Mouse (Mus musculus) liver, embryonic 14.5 days (tissue): ENCODE measurements around the gene Rbfox1. TPM values are rescaled to one million over a fixed set of nuclear protein-coding genes. Genes with fewer than 3 reads are reported as not detected.

Experiments used
- ATAC-seq: fragments of 200-750 bp; cut with Nextera tagmentation; 2 replicates; pipeline ENCODE4 v1.8.0; 2017; ENCODE audit warnings: moderate number of reproducible peaks, mild to moderate bottlenecking, moderate library complexity; ENCODE audit not compliant: insufficient read depth
- DNase-seq, 3 experiments: peaks; one replicate each; pipeline ENCODE4 v3.0.0-alpha.2; 2012 to 2013; ENCODE audit warnings: low read depth in 3 of 3, low spot score in 3 of 3
- H3K27ac ChIP-seq: fragments of 300-500 bp; sonication (generic); 2 replicates; pipeline ENCODE4 v1.5.1; 2014; ENCODE audit warnings: moderate library complexity, mild to moderate bottlenecking, control low read depth, inconsistent platforms
- H3K27me3 ChIP-seq: fragments of 300-500 bp; sonication (generic); 2 replicates; pipeline ENCODE4 v1.6.1; 2014; ENCODE audit warnings: mild to moderate bottlenecking, low read length, moderate library complexity; ENCODE audit not compliant: control insufficient read depth, insufficient read depth
- H3K36me3 ChIP-seq: fragments of 300-500 bp; sonication (generic); replicated peaks from 2 replicates; pipeline ENCODE4 v1.6.1; 2014; ENCODE audit warnings: low read depth; ENCODE audit not compliant: control insufficient read depth, insufficient read depth
- H3K4me1 ChIP-seq, 2 experiments: fragments of 200-500 bp in 1 of 2; fragments of 300-500 bp in 1 of 2; sonication (generic) in 1 of 2; replicated peaks; 2 replicates each; pipeline ENCODE4 v1.6.1; 2012 to 2014; ENCODE audit warnings: antibody characterized with exemption in 1 of 2, inconsistent platforms in 1 of 2, low read length in 1 of 2; ENCODE audit not compliant: control insufficient read depth in 2 of 2, insufficient read depth in 2 of 2
- H3K4me2 ChIP-seq: fragments of 300-500 bp; sonication (generic); 2 replicates; pipeline ENCODE4 v1.6.1; 2014; ENCODE audit warnings: low read depth, mild to moderate bottlenecking, control low read depth, moderate library complexity
- H3K4me3 ChIP-seq, 2 experiments: fragments of 200-500 bp in 1 of 2; fragments of 300-500 bp in 1 of 2; sonication (generic) in 1 of 2; 2 replicates each; pipeline ENCODE4 v1.5.1; 2012 to 2014; ENCODE audit warnings: low read depth in 2 of 2, low read length in 2 of 2, mild to moderate bottlenecking in 2 of 2, control low read depth in 1 of 2, inconsistent platforms in 1 of 2, moderate library complexity in 1 of 2; ENCODE audit not compliant: insufficient read depth in 1 of 2
- H3K9ac ChIP-seq: fragments of 300-500 bp; sonication (generic); replicated peaks from 2 replicates; pipeline ENCODE4 v1.6.1; 2014; ENCODE audit warnings: mild to moderate bottlenecking, control low read depth, moderate library complexity
- H3K9me3 ChIP-seq: fragments of 300-500 bp; sonication (generic); 2 replicates; pipeline ENCODE4 v1.6.1; 2016; ENCODE audit warnings: low read length, mixed read lengths; ENCODE audit not compliant: control insufficient read depth
- CTCF ChIP-seq: IDR thresholded peaks from 2 replicates; pipeline ENCODE4 v1.5.1; 2016; ENCODE audit warnings: antibody characterized with exemption, low read depth, control low read depth
- EP300 ChIP-seq: IDR thresholded peaks from 2 replicates; pipeline ENCODE4 v1.6.1; 2016; ENCODE audit warnings: antibody characterized with exemption, low read depth
- WGBS: fragments of 180-500 bp; shearing (Covaris S2); extraction: QIAGEN DNeasy Blood & Tissue Kit; methylation state at CpG from one replicate; pipeline ENCODE4 v1.1.7; 2014; ENCODE audit not compliant: insufficient replicate concordance; 5-methylcytosine and 5-hydroxymethylcytosine counted together
- polyA plus RNA-seq, 2 experiments: library from polyadenylated mRNA; depleted of rRNA in 1 of 2; stranded (reverse) in 1 of 2; unstranded in 1 of 2; fragments of >200 nt; fragmentation: Nextera tagmentation in 1 of 2; extraction: Ambion mirVana in 1 of 2; gene quantifications; 2 replicates each; pipeline versions ENCODE4 v1.2.1 to v1.2.3; 2012 to 2014

Rbfox1 gene
- polyA plus RNA-seq, 2 experiments, result 0.02 TPM; not detected in 1

- DNase-seq, result no peak
- H3K36me3 ChIP-seq, result no peaks in the 10 kb centered on the region
- no peak overlapping the region for H3K27ac ChIP-seq
- H3K9ac ChIP-seq, result no peak overlapping the region
- H3K9me3 ChIP-seq, result no peaks in the 10 kb centered on the region
- no peak overlapping the region for H3K4me2 ChIP-seq
- no peaks in the 10 kb centered on the region for H3K27me3 ChIP-seq
- no peak overlapping the region for H3K4me3 ChIP-seq
- 60% methylated on average over 6 of the region's 6 CpGs for WGBS
- H3K4me1 ChIP-seq, result no peaks in the 10 kb centered on the region
- no peak for ATAC-seq
- no peak for TF ChIP-seq EP300
- TF ChIP-seq CTCF, result no peak
These were observed 428.5 kb downstream of the Rbfox1 start for GRCm38 (mm10) chr16:6313689-6314088.

GRCm38 (mm10) chr16:6324832-6325231, 439.7 kb downstream of the Rbfox1 start:
- no peak for DNase-seq

DNA sequence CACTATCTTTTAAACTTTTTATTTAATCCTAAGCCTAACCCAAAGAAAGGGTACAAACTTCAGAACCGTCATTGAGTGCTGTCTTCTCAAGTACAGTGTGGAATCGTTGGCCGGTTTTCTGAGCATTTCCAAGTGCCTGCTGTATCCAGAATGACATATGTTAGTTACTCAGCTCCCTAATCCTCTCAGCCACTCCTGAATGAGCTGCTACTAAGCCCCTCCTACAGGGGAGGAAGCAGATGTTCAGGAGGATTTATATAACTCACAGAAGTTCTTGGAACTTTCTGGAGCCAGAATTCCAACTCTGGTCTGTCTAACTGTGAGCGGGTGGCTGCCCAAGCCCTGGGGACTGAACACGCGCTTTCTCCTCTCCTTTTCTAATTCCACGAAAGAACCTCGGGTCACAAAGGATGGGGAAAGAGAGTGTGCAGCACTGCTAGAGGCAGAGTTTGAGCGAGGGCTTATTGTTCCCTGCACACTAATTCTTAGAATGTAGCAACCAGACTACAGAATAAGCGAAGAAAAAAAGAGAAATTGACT, 446.3 kb downstream of the Rbfox1 start:
- no peaks in the 10 kb centered on the region for H3K4me1 ChIP-seq
- WGBS, result 50% methylated on average over 10 of the region's 10 CpGs
- ATAC-seq (no peak), DNase-seq (no peak)
- no peak overlapping the region for H3K4me2 ChIP-seq
- H3K9me3 ChIP-seq, result no peaks in the 10 kb centered on the region
- H3K27me3 ChIP-seq, result no peaks in the 10 kb centered on the region
- no peak overlapping the region for H3K4me3 ChIP-seq
- no peak overlapping the region for H3K9ac ChIP-seq
- no peaks in the 10 kb centered on the region for H3K36me3 ChIP-seq
- TF ChIP-seq CTCF, result no peak
- H3K27ac ChIP-seq, result no peak overlapping the region

More at GRCm38 (mm10) chr16:6324832-6325231, 439.7 kb downstream of the Rbfox1 start:
- H3K4me3 ChIP-seq, result no peak overlapping the region
- H3K27me3 ChIP-seq, result no peaks in the 10 kb centered on the region
- H3K4me2 ChIP-seq, result no peak overlapping the region
- H3K27ac ChIP-seq, result no peak overlapping the region
- H3K9ac ChIP-seq, result no peak overlapping the region
- H3K36me3 ChIP-seq, result no peaks in the 10 kb centered on the region
- no peaks in the 10 kb centered on the region for H3K9me3 ChIP-seq
- no peaks in the 10 kb centered on the region for H3K4me1 ChIP-seq
- no peak for ATAC-seq
- WGBS, result 49% methylated on average over 1 of the region's 1 CpGs
- TF ChIP-seq EP300 (no peak), CTCF (no peak)

GRCm38 (mm10) chr16:6333273-6333672, 448.1 kb downstream of the Rbfox1 start:
- no peak for TF ChIP-seq CTCF
- Histone ChIP-seq H3K27ac (no peak overlapping the region), H3K27me3 (no peaks in the 10 kb centered on the region), H3K9me3 (no peaks in the 10 kb centered on the region), H3K4me3 (no peak overlapping the region), H3K9ac (no peak overlapping the region), H3K4me2 (no peak overlapping the region), H3K36me3 (no peaks in the 10 kb centered on the region), H3K4me1 (no peaks in the 10 kb centered on the region)
- ATAC-seq, result no peak
- WGBS, result 30% methylated on average over 2 of the region's 2 CpGs
- no peak for DNase-seq

GRCm38 (mm10) chr16:6348103-6348502, 462.9 kb downstream of the Rbfox1 start:
- H3K9ac ChIP-seq, result no peak overlapping the region
- no peak overlapping the region for H3K4me2 ChIP-seq
- ATAC-seq, result no peak
- H3K4me3 ChIP-seq, result no peak overlapping the region
- H3K9me3 ChIP-seq, result no peaks in the 10 kb centered on the region
- H3K27ac ChIP-seq, result no peak overlapping the region
- WGBS, result 36% methylated on average over 9 of the region's 9 CpGs
- no peaks in the 10 kb centered on the region for H3K36me3 ChIP-seq
- TF ChIP-seq EP300, result no peak
- no peak for TF ChIP-seq CTCF
- H3K27me3 ChIP-seq, result peaks cover 4% of the 10 kb centered on the region; the same call in 1 of the 2 replicates
- no peaks in the 10 kb centered on the region for H3K4me1 ChIP-seq
- DNase-seq, result no peak
